Mouse (Mus musculus) olfactory bulb, adult 2 months (tissue): ENCODE measurements at regions not wholly inside any gene's neighbourhood (a gene's known extent, or its start where the extent isn't known, plus 50 kb on each side); places are given as distances from the start of the nearest gene placed in this dataset.

Experiments
- CTCF ChIP-seq: fragments of 200-500 bp; IDR thresholded peaks from 2 replicates; pipeline ENCODE4 v1.5.1; 2012; ENCODE audit warnings: low read depth, mild to moderate bottlenecking, low read length, moderate library complexity; ENCODE audit not compliant: insufficient read depth
- POLR2A ChIP-seq: fragments of 200-500 bp; IDR thresholded peaks from 2 replicates; pipeline ENCODE4 v1.6.1; 2012; ENCODE audit warnings: mild to moderate bottlenecking, low read depth, low read length, moderate library complexity; ENCODE audit not compliant: insufficient read depth

DNA sequence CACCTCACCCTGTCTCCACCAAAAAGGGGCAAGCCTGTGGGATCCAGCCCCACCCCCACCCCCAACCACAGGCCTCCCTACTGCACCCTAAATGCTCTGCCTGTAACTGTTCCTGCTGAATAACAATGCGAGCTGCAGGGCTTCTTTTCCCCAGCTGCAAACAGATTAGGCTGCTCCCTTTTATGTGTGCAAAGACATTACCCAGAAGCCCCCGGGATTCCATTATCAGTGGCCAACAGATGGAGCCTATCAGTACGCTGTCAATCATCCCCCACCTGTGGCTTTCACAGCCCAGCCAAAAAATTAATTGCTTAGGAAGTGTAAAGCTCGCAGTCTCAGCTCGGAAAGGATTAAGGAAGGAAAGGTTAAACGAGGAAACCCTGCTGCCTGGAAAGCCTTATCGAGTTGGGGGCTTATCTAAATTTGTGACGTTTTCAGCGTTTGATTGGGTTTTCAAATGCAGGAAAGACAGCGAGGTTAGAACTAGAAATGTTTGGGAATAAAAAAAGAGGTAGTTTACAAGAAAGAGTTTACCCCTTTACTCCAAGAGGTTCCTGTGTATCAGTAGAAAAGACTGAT, 263.2 kb upstream of the Myo3a start:
- TF ChIP-seq CTCF (no peak), POLR2A (no peak)
